20 mouse cellular contexts compared by ENCODE assay signal in genomic region chr12:99347512-99347911, GRCm38 (mm10).
DNase-seq lines count a peak whose midpoint lies in the region; ATAC-seq lines count a peak whose summit lies in the region.
"Had no signal": no experiment of that assay in that cellular context is flagged by ENCODE, and none has a peak within 500 bp of the region (broad histone marks: within the 10 kb centered on the region; RNA-seq: fewer than 3 reads in every experiment).

No protein-coding gene starts in this region.

- no peaks in the 10 kb centered on the region for H3K27me3 ChIP-seq in heart, embryonic 10.5 days (ENCODE audit: insufficient read depth, poor library complexity, severe bottlenecking)
- H3K27me3 ChIP-seq in midbrain, embryonic 12.5 days = no peaks in the 10 kb centered on the region
- H3K27me3 ChIP-seq in midbrain, embryonic 13.5 days = no peaks in the 10 kb centered on the region
- no peaks in the 10 kb centered on the region for H3K27me3 ChIP-seq in limb, embryonic 10.5 days (ENCODE audit: low read depth, poor library complexity, severe bottlenecking)
- H3K27me3 ChIP-seq: forebrain, embryonic 15.5 days; megakaryocyte, embryonic 14.5 days had no signal

- peak overlapping the region; percentile 29; the same call in 1 of the 2 replicates for H3K27ac ChIP-seq in heart, embryonic 10.5 days
- H3K27ac ChIP-seq in midbrain, embryonic 12.5 days (replicated peaks) = 0 out of 2 replicates have a peak overlapping the region, but pooled peaks have one; percentile 25
- no peak overlapping the region for H3K27ac ChIP-seq in midbrain, embryonic 13.5 days
- no peak overlapping the region for H3K27ac ChIP-seq in limb, embryonic 10.5 days
- H3K27ac ChIP-seq: forebrain, embryonic 15.5 days; hindbrain, embryonic 10.5 days; hindbrain, postnatal 0 days; layer of hippocampus, adult 2 months; stomach, postnatal 0 days had no signal

- no peak for ATAC-seq in midbrain, embryonic 12.5 days (ENCODE audit: low FRiP score, low read depth)
- no peak for ATAC-seq in midbrain, embryonic 13.5 days
- peak; percentile 23 for ATAC-seq in granulocyte monocyte progenitor cell, adult 5-6 weeks (replicated peaks; ENCODE audit: poor library complexity, severe bottlenecking)
- ATAC-seq: activated CD4-positive, CD25-positive, alpha-beta regulatory T cell, adult 4 months; forebrain, embryonic 15.5 days; hindbrain, postnatal 0 days had no signal

- DNase-seq in heart, embryonic 10.5 days (ENCODE audit: low spot score) = no peak
- no peak for DNase-seq in heart, postnatal 14 days
- no peak for DNase-seq in limb, embryonic 10.5 days (ENCODE audit: low spot score)
- DNase-seq in spleen, postnatal 36 days (ENCODE audit: low spot score in 2 of 2) = no peak
- DNase-seq: adrenal gland, postnatal 25 days; cerebellum, adult 18-20 months; cerebellum, postnatal 36 days; lung, postnatal 14 days; retina, postnatal 1 day had no signal

- peaks cover 4% of the 10 kb centered on the region; the same call in 1 of the 2 replicates for H3K36me3 ChIP-seq in heart, embryonic 10.5 days
- no peaks in the 10 kb centered on the region for H3K36me3 ChIP-seq in midbrain, embryonic 12.5 days
- no peaks in the 10 kb centered on the region for H3K36me3 ChIP-seq in midbrain, embryonic 13.5 days
- no peaks in the 10 kb centered on the region; the same call in 1 of the 2 replicates for H3K36me3 ChIP-seq in limb, embryonic 10.5 days
- H3K36me3 ChIP-seq: forebrain, embryonic 15.5 days had no signal

- no peaks in the 10 kb centered on the region for H3K9me3 ChIP-seq in heart, embryonic 10.5 days
- no peaks in the 10 kb centered on the region for H3K9me3 ChIP-seq in midbrain, embryonic 12.5 days
- no peaks in the 10 kb centered on the region for H3K9me3 ChIP-seq in midbrain, embryonic 13.5 days
- no peaks in the 10 kb centered on the region for H3K9me3 ChIP-seq in limb, embryonic 10.5 days (replicated peaks)
- H3K9me3 ChIP-seq: forebrain, embryonic 15.5 days; hindbrain, embryonic 10.5 days; megakaryocyte, embryonic 14.5 days had no signal

- H3K4me3 ChIP-seq in heart, embryonic 10.5 days = no peak overlapping the region
- H3K4me3 ChIP-seq in midbrain, embryonic 12.5 days = no peak overlapping the region
- no peak overlapping the region for H3K4me3 ChIP-seq in midbrain, embryonic 13.5 days (replicated peaks)
- no peak overlapping the region for H3K4me3 ChIP-seq in limb, embryonic 10.5 days
- H3K4me3 ChIP-seq: forebrain, embryonic 15.5 days; hindbrain, embryonic 10.5 days; layer of hippocampus, adult 2 months; megakaryocyte, embryonic 14.5 days had no signal

- peaks cover 69% of the 10 kb centered on the region for H3K4me1 ChIP-seq in heart, embryonic 10.5 days
- peaks cover 54% of the 10 kb centered on the region for H3K4me1 ChIP-seq in midbrain, embryonic 12.5 days
- H3K4me1 ChIP-seq in midbrain, embryonic 13.5 days (replicated peaks) = peaks cover 55% of the 10 kb centered on the region
- peaks cover 87% of the 10 kb centered on the region for H3K4me1 ChIP-seq in limb, embryonic 10.5 days

- H3K4me2 ChIP-seq in midbrain, embryonic 12.5 days (replicated peaks) = no peak overlapping the region
- no peak overlapping the region for H3K4me2 ChIP-seq in midbrain, embryonic 13.5 days (replicated peaks)
- H3K4me2 ChIP-seq: forebrain, embryonic 15.5 days; liver, embryonic 11.5 days had no signal

- intact Hi-C loops in heart, postnatal 14 days (cut with DNase I) = loop anchor here (5.0 kb wide), 1 partner anchor 250 kb away; no protein-coding TSS in a partner anchor

- WGBS in heart, embryonic 10.5 days = 60% methylated on average over 3 of the region's 3 CpGs
- WGBS in midbrain, embryonic 12.5 days = 82% methylated on average over 3 of the region's 3 CpGs
- 77% methylated on average over 3 of the region's 3 CpGs for WGBS in midbrain, embryonic 13.5 days
- WGBS in limb, embryonic 10.5 days = 67% methylated on average over 3 of the region's 3 CpGs

- H3K9ac ChIP-seq in midbrain, embryonic 12.5 days (replicated peaks) = no peak overlapping the region
- no peak overlapping the region for H3K9ac ChIP-seq in midbrain, embryonic 13.5 days (replicated peaks)
- H3K9ac ChIP-seq: forebrain, embryonic 15.5 days had no signal

Comparison
In these comparisons a context has a peak if more than half of its experiments do, and no peak if none do; other contexts are left out.
1. H3K27ac ChIP-seq: peak in heart, embryonic 10.5 days (single experiment) and midbrain, embryonic 12.5 days (single experiment); none in midbrain, embryonic 13.5 days (single experiment) and limb, embryonic 10.5 days (single experiment).